Mouse (Mus musculus) megakaryocyte-erythroid progenitor cell, adult 5-6 weeks (primary cell): ENCODE measurements around the gene Atp2a1. TPM values are rescaled to one million over a fixed set of nuclear protein-coding genes. Genes with fewer than 3 reads are reported as not detected.

Experiments used
- ATAC-seq: replicated peaks from 2 replicates; pipeline ENCODE4 v1.8.0; 2016; ENCODE audit warnings: mild to moderate bottlenecking, inconsistent platforms; ENCODE audit not compliant: severe bottlenecking, poor library complexity, low FRiP score, low TSS enrichment
- total RNA-seq, 2 experiments: library from RNA; stranded (forward) in 1 of 2; stranded (reverse) in 1 of 2; fragments of 200-1000, 215-1000 nt in 1 of 2; fragments of >200 nt in 1 of 2; fragmentation: Nextera tagmentation in 1 of 2; gene quantifications; 2 replicates each; pipeline ENCODE4 v1.2.3; 2014 to 2017

Gene Atp2a1
- total RNA-seq, 2 experiments from 2014 or later: 0.61 to 2.3 TPM

DNA sequence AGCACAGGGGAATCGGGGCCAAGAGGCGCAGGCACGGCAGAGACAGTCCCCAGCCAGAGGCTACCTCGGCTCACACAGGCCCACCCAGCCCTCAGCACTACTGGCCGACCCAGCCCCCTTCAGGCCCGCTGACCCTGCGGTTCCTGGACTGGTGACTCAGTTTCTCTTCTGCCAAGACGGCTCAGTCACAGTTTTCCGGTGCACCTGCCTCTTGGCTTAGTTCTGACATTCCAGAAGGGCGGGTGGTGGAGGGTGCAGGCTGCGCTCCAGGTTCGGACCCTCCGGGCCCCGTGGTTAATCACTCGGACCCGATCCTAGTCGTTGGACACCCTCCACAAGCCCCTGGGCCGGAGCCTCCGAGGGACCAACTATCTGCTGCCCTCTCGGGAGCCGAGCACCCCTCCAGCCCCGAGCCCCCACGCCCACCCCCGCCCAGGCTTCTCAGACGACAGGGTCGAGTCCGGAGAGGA is 11.6 kb upstream of the Atp2a1 start:
- no peak for ATAC-seq

DNA sequence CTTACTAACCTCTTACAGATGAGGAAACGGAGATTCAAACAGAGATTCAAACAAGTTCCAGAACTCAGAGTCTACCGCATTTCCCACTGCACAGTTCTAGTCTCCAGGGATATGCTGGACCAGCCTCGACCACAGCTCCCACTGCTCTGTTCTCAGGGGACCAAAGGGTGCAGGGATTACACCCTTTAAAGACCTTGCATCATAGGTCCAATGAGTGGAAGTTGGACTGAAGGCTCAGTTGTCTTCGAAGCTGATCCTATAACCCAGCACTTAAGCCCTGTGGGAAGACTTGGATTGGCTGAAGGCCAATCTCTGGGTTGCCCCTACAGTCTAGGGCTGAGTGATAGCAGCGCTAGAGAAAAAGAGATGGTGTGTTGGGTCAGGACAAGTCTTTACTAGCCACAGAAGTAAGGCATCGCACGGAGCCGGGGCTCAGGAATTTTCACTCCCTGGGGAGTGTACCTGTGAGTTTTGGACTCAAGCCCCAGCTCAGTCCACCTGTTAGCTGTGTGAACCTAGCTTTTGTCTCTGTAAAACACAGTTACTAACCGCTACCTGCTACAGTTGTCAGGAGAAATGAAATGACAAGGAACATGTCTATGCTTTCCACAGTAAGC is 10.7 kb upstream of the Atp2a1 start:
- no peak for ATAC-seq

GRCm38 (mm10) chr7:126472713-126473112 is 9.8 kb upstream of the Atp2a1 start:
- no peak for ATAC-seq

- no peak for ATAC-seq
Observed at GRCm38 (mm10) chr7:126472306-126472705, 9.4 kb upstream of the Atp2a1 start.

DNA sequence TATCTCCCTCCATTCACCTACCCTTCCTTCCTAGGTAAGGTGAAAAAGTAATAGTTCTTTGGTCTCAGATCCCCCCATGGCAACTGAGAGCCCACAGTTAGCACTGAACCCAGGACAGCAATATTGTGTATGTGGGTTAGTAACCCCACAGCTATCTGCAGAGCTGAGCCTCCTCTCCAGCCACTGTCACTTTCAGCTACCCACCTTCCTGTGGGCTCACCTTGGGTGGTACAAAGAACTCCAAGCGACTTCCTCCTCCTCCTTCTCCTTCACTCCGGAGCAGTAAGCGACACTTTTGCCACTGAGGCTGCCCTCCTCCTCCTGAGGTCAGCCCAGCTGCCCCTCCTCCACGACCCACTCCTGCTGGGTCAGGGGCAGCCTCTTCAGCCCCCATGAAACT is 8.9 kb upstream of the Atp2a1 start:
- ATAC-seq: no peak

DNA sequence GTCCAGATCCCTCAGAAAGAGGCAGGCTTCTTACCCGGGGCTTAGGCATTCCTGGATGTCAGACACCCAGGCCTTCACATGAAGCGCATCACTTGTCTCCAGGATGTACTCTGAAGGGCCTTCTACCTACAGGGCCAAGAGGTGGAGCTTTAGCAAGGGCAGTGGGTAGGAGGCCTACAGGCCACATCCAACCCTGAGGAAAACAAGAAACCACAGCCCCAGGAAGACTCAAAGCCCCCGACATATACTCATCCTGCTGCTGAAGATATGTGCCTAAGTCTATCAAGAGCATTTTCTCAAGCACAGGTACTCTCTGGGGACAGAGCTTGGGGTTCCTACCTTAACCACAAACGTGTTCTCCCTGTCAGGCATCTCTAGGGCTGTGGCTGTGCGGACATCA is 8.5 kb upstream of the Atp2a1 start:
- ATAC-seq: no peak

DNA sequence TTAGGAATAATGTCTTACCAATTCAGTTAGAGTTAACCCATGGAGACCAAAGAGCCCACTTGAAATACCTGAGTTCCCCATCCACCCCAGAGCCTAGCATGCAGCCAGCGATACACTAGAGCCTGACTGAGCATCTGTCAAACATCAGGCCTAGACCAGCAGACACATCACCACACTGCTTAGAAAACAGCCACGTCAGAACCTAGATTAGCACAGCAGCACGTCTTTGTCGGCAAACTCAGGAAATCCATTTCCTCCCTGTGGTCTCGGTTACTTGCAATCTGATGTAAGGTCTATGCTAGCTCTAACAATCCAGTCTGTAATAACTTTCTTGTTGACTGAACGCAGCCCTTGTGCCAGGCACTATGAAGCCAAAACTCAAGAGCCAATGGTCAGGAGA is 7.2 kb upstream of the Atp2a1 start:
- 0 out of 2 replicates have a peak, but pooled peaks have one; percentile 7 for ATAC-seq

DNA sequence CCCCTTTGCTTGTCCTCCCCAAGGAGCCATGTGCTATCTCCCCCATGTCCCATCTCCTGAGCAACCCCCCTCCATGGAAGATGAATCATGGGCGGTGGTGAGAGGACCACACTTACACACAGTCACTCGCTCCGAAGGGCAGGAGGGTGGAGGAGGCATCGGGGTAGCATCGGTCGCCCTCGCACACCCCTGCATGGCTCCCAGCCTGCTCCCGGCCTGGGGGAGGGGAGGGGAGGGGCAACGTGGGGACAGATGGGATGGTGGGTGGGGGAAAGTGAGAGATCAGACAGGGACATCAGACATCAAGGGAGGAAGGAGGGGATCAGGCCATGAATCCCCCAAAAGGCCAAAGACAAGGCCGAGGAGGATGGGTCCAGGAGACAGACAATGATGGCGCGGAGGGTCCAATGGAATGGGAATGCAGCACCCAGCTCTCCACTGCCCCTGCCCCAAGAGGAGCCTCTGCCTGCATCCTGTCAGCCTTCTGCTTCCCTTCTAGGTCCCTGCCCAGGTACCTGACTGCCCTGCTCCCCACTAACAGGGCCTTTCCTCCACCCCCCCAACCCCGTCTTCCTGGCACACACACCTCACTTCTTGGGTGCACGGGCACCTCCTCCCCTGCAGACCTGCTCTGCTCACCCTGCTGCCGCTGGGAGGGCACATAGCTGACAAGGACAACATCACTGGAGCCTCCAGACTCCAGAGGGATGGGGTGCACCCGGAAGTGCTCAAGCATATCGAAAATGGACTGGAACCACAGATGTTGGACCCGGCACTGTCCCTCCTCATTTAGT is 5.1 kb upstream of the Atp2a1 start:
- no peak for ATAC-seq

DNA sequence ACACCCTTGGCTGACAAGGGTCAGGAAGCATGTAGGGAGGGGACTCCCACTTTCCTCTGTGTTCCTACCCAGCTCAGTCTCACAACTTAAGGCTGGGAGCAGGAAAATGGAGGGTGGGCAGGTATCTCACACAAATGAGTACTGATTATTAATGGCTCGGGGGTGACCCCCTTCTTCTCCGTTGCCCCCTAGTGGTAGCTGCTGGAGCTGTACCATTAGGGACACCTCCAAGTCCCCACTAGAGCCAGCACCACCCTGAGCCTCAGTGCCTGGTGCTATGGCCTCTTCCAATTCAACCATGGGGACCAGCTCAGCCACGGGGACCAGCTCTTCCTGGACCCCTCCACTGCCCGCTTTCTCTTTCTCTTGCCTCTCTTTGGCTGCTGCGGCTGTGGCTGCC is 4.4 kb upstream of the Atp2a1 start:
- ATAC-seq: peak; percentile 54

GRCm38 (mm10) chr7:126466707-126467106 is 3.8 kb upstream of the Atp2a1 start:
- no peak for ATAC-seq

DNA sequence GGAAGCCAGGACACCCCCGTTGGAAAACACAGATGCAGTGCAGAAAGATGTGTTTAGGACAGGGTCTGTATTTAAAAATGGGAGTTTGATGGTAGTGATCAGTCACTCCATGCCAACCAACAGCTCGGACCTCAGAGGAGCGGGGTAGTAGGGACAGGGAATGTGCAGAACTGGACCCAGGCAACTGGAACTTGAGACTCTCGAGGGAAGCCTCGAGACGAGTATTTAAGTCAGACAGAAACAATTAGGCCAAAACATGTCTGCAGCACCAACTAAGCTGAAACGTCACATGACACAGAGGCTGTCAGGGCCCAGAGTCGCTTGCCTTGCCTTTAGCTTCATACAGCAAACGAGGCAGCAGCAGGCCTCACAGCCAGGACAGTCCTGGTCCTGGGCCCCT is 3.2 kb upstream of the Atp2a1 start:
- no peak for ATAC-seq

DNA sequence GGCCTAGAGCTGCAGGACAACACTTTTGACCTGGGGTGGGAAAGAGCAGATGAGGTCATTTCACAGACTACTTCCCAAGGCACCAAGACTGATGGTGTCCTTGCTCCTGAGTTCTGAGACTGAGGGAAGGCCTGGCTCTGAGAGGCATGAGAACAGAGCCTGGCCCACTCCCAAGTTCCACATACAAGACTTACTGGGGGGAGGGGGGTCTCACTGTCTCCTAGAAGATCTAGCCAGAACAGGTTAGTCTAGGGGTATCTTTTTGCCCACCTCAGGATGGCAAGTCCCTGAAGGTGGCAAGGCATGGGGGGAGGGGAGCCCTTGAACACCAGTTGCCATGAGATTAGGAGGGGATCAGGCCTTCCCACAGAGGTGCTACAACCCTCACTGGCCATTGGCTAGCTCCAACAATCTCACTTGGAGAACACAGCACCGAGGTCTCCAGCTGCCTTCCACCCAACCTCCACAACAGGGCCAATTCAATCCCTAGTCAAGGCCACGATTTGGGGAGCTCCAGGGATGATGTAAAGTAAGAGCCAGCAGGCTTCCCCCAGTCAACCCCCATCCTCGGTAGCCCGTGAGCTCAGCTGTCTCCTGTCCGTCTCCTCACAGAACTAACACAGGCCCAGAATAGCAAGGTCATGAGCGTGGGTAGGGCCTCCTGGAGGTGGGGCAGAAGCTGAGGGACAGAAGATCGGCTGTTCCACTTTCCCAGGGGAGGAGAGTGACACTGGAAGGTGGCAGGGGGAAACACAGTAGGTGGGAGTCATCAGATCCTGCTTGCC is 2.5 kb upstream of the Atp2a1 start:
- no peak for ATAC-seq

- no peak for ATAC-seq
Observed at GRCm38 (mm10) chr7:126464836-126465235, 1.9 kb upstream of the Atp2a1 start.

DNA sequence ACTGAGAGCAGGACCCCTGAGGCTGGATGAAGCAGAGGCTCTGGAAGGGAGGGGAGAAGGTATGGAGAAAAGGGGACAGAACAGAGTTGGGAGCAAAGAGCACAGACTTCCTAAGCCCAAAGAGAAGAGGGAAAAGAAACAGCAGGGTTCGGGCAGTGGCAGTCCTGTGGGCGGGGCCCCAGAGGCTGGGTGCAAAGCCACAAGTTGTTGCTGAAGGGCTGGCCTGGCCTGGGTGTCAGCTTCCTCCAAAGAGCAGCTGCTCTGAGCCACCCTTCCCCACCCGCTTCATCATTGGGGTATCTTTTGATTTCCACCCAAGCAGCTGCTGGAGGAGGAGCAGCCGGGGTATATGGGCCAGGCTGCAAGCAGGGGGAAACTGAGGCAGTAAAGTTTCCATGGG is 1.2 kb upstream of the Atp2a1 start:
- peak; percentile 48 for ATAC-seq

GRCm38 (mm10) chr7:126463547-126463946 is 639 bp upstream of the Atp2a1 start:
- ATAC-seq: no peak

- no peak for ATAC-seq
Observed at GRCm38 (mm10) chr7:126461626-126462025, 1.3 kb downstream of the Atp2a1 start.

GRCm38 (mm10) chr7:126460623-126461399 is 2.1 kb downstream of the Atp2a1 start:
- no peak for ATAC-seq

DNA sequence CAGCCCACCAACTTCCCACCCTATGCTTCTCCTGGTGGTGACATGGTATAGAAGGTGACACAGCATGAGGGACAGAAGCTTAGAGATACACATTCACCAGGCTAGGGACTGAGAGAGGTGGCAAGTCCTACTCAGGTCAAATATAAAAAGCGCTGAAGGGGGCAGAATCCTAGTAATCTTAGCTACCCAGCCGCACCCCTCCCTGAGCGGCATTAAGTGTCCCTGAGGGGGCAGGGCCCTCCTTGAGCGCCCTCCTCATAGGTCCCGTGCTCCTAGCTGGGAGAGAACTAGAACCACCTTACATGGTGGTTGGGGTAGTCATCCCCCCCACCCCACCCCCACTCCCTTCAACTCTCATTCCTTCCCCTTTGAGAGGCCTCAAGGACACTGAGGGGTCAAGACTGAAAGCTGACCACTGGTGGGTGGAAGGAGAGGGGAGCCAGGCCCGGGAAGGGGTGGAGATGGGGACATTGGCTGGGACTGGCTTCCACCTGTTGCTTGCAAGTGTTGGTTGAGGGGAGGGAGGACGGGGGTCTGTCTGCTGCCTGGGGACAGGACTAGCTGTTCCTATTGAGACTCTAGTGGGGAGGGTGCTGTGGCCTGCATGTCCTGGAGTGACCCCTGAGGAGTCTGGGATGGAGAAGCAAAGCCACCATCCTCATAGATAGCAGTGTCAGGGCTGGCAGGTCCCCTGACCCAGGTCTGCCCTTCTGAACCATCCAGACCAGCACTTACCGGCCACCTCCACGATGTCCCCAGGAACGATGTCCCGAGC is 3.9 kb downstream of the Atp2a1 start:
- ATAC-seq: no peak

- ATAC-seq: no peak
Observed at GRCm38 (mm10) chr7:126458225-126458624, 4.7 kb downstream of the Atp2a1 start.
